Mouse (Mus musculus): Measurements from ENCODE around the gene Col5a1. TPM values are rescaled to one million over a fixed set of nuclear protein-coding genes. Genes with fewer than 3 reads are reported as not detected.

The Col5a1 gene
- total RNA-seq, 2 experiments from 2014 or later: 101 to 110 TPM

DNA sequence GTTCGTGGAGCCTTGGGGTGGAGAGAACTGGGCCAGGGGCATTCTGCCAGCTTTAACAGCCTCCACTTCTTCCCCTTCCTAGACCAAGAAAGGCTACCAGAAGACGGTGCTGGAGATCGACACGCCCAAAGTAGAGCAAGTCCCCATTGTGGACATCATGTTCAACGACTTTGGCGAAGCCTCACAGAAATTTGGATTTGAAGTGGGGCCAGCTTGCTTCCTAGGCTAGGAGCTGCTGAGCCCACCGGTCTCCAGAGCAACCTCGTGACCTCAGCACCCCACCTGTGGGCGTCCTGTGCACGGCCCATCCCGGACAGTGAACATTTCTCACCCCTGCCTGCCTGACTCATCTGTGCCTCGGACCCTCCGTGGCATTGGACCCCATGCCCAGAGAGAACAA, 150.6 kb downstream of the Col5a1 start:
- DNase-seq: no peak

DNA sequence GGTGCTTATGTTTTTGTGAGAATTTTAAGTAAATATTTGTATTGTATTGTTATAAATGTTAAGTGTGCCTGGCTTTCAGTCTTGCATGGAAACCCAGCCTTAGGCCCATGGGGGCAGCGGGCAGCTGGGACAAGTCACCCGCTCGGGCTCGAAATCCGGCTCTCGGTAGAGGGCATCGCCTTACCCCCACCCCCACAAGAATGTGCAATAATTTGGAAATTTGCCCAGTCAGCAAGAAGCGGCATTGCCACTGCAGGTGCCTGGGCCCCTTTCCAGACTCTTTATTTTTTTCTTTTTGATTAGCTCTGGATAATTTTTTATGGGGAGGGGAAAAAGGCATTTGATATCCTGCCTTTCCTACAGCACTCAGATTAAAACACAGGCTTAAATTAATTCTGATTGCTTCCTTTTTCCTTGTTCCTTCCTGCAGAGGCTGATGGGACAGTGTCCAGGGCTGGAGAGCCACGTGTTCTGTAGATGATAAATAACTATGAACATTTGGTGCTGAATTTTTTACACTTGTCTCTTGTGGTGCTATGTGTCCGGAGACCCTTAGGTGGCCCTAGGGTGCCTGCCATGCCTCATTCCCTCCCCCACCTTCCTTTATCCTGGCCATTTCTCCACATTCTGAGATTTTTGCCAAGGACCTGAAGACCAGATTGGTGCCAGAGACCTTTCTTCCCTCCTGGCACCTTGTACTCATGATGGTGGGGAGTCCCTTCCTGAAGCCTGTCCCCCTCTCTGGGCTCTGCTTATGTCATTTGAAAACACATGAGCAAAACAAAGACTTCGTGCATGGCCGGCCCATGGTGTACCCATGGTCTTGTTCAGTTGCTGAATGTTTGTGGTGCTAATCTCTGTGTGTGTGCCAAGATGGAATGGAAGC, 151.5 kb downstream of the Col5a1 start:
- peak; percentile 57 for DNase-seq

DNA sequence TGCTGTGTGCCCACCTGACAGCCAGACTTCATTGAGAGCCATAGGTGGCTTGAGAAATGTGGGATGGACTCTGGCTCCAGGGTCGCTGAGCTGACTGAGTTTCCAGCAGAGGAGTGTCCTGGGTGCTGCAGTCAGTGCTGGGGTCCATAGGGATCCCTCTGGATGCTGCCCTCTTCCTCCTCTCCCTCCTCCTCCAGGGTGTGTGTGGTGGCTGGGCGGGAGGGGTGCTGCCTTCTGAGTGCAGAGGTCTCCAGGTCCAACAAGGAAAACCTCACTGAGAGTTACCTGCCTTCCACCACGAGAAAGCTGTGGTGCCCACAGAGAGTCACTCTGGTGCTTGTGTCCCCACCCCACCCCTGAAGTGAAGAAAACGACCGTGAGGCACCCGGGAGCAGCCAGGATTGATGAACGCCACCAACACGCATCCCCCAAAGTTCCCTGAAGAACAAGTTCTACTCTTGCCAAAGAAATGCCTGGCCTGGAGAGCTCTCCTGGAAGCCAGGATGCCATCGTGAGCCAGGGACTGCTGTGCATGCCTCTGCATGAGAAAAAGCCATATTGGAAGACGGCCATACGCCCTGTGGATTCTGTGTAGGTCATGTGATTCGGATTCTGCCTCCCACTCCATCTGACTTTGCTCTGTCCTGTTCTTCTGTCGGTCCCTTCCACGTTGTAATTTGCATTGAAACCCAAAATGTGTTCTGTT, 152.3 kb downstream of the Col5a1 start:
- DNase-seq: peak; percentile 52

DNA sequence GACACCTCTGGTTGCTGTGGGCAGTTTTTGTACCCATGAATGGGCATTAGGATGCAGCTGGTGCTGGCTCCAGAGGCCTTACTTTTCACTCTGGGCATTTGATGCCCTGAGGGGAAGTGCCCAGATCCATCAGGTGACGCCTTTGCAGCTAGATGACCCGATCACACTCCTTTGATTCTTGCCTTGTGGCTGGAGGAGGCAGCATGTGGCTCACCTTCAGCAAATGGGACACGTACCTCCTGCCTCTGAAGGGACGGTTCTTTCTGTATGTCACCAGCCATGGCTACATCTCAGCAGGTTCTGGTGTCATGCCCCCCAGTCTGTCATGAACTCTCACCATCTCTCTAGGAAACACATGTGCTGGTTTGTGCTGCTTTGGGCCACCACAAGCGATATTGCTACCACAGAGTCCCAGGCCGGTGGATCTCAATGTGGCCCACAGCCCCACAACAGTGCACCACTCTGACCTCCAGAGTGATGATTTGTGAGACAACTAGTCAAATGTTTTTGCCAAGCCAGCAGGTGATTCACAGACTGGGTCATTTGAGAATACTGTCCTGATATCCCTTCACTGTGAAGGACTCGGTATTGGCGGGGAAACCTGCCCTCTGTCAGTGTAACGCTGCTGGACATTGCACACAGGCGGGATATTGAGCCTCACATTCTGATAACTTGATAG, 153.6 kb downstream of the Col5a1 start:
- no peak for DNase-seq

DNA sequence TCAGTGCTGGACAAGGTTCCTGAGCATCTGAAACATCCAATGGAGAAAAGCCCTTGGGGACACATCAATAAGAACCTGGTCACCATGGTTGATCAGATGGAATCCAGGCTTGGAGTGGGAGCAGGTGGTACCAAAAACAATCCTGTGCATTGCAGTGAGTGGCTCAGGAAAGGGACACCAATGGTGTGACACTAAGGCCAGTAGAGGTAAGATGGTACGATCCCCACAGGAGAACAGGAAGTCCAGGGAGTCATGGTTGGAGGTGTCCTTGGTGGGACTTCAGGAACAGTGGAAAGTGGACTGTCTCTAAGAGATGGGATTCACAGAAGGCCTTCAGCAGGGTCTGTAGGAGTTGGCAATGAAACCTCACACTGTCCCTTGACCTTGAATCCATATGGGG, 154.2 kb downstream of the Col5a1 start:
- no peak for DNase-seq

DNA sequence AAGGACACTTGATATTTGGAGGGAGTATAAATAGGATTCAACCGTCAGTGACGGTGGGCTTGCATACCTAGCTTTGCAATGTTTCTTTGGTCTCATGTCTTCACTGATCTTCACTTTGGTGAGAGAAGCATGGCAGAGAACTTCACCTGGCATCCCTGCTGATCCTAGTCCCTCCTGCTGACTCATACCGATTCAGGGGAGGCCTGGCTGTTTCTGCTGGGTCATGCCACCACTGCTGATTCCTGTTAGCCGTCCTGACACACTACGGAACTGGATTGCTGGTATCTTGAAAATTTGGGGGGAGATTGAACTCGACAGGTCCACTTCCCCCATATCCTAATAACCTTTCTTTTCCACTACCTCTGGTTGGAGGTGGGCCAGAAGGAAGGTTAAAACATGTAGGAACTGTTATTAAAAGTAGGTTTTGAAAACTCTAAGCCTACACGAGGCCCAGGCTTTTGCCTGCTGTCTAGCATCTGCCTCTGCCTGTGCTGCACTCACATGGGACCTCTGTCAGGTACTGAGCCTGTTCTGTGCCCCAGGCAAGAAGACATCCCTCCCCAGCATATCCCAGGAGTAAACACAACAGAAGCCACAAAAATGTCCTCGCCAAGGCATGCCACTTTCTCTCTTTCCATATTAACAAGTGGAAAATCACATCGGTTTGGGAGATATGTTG, 158.8 kb downstream of the Col5a1 start:
- no peak for DNase-seq

DNA sequence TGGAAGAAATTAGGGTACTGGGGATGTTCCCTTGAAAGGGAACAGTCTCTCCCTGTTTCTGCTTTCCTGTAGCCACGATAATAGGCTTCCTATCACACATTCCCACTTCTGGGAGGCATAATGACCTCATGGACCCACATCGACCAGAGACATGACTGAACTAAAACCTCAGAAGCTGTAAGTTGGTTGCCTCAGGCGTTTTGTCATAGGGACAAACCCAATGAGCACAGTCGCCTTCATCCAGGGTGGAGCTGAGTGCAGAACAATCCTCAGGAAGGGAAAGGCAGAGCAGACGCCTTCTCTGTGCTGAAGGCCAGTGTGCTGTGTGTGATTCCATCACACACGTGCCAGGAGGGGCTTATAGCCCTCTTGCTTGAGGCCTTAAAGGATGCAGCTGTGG, 160.1 kb downstream of the Col5a1 start:
- no peak for DNase-seq

DNA sequence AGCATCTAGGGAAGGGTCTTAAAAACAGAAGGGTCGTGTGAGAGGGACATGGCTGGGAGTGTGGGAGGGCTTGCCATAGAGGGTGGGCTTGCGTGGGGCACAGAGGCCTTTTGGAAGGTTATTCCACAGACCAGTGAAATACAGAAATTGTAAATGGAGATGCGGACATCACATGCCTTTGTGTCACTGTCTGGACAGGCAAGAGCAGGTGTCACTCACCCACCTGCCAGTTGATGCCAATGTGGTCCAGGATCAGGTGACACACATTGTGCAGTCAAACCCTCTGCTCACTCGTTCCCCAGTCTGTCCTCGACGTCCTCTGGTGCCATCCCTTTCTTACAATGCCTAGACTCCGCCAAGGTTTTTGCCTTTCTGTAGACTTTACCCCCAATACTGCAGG, 160.9 kb downstream of the Col5a1 start:
- no peak for DNase-seq

DNA sequence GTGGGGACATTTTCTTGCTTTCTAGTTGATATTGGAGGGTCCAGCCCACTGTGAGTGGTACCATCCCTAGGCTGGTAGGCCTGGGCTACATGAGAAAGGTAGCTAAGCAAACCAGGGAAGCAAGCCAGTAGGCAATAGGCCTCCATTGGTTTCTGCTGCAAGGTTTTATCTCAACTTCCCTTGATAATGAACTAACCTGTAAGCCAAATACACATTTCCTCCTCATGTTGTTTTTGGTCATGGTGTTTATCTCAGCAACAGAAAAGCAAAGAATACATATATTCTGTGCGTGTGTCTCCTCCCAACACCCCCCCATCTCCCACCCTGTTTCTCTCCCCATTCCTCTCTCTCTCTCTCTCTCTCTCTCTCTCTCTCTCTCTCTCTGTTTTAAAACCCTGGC, 173.7 kb downstream of the Col5a1 start:
- no peak for DNase-seq

DNA sequence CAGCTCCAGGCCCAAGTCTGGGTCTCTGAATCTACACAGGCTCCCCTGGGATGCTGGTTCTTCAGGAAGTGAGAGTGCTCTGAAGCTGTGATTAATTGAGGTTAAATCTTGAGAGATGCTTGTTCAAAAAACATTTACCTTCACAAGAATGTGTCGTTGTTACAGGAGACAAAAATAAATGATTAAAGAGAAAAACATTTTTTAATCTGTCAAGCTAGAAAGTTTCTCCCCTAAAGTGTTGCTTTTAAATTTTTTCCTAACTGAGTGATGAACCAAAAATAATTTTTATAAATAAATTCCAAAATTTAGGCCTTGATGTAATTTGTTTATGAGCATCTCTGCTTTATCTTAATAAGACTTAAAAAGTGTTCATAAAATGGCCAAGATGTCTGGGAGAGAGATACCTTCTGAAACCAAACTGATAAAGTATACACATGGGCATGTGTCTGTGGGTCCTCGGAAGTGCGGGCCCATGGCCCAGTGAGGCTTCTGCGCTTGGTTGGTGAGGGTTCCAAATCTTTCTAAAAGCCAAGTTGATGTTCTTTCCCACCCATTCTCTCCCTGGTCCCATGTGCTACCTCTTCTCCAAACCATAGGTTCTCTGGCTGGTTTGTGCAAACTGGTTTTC, 177.6 kb downstream of the Col5a1 start:
- no peak for DNase-seq

DNA sequence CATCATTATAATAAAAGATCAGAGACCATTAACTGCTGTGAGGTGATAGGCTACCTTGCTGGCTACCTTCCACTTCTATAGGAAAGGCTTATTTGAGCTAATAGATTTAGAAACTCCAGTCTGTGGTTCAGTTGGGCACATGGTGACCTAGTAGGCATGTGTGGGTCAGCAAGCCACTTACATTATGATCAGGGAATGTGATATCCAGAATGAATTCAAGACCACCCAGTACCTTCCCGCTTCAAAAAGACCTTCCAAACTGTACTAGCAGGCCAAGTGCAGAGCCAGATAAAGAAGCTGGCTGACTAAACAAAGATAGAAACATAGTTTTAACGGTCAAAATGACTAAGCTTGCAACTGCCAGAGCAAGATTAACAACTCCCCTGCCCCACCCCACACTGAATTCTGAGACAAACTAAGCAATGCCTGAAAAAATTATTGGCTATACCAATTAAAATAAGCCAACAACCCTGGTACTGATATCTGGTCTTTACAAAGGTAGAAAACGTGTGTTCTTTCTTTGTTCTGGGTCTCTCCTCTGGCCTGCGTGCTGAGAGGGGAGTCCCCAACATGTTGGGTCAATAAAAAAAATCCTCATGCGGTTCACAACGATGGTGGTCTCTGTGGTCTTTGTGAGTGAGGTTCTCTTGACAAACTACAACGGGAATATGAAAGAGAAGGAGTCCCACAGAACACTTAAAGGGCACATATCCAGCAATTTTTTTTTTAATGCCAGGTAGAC, 178.3 kb downstream of the Col5a1 start:
- DNase-seq: no peak

DNA sequence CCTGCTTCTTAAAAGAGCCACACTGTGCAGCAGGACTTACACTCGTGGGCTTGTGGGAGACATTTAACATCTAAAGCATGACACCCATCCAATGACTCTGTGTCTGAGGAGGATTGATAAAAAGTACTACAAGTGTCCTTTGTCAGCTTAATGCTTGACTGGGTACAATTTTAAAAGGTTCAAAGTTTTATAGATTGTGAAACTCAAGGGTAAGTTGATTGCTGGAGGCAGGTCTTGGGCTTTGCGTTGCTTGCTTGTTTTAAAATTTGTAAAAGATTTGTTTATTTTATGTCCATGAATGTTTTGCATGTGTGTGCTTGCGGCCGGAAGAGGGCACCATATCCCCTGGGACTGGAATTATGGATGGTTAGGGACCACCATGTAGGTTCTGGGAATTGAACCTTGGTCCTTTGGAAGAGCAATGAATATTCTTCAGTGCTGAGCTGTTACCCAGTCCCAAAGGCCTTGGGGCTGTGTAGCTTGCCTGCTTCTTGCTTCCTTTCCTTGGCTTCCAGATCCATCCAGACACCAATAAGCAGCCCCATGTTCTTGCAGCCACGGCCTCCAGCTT, 178.9 kb downstream of the Col5a1 start:
- no peak for DNase-seq

DNA sequence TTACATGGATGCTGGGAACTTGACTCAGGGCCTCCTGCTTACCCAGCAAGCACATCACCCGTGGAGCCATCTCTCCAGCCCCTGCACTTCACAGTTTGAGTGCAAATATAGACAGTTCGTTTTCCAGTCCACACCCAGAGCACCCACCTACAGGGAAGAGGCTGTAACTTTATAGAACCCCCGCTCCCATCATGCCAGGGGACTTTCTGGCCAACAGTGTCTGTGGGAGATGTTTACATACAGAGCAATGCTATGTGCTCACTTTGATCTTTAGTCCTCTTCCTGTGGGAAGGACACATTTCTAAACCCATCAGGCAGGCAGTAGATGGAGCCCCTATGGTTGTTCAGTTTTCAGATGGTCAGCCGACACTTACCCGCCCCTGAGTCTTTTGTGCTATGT, 180.5 kb downstream of the Col5a1 start:
- DNase-seq: no peak

DNA sequence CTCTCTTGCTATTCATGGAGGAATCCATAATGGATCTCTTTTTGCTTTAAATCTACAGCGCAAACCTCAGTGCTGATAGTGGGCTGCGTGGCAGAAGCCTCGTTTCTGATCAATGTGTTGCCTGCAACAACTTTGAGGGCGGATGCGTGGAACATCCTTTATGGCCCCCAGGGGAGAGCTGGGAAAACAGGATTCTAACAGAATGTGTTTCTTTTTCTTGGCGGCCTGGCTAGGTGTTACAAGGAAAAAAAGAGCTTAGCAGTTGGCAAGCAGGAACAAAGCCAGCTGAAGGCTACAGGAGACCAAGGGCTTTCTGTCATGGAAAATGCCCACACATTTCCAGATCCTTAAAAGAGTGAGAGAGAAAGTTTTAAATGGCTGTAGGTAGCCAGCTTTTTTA, 180.9 kb downstream of the Col5a1 start:
- no peak for DNase-seq

DNA sequence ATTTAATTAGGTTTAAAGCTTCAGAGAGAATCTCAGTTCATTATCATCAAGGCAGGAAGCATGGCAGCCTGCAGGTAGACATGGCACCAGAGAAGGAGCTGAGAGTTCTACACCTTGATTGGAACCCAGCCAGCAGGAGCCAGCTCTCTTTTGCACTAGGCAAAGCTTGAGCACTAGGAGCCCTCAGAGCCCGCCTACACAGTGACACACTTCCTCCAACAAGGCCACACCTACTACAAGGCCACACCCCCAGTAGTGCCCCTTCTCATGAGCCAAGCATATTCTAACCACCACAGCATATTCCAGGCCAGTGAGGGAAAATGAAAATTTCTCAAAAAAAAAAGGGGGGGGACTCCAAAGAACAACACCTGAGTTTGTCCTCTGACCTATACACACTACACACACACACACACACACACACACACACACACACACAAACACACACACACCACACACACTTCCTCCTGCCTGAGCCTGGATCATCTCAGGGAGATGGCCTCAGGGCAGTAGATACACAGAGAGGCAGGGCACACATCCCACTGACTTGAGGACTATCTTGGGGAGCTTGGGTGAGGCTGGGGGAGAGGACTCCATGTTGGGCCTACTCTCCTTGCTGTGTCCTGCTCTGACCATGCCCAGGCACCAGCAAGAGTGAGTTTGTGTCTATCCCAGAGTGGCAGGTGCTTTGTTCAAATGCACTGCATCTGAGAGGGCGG, 181.8 kb downstream of the Col5a1 start:
- DNase-seq: no peak

DNA sequence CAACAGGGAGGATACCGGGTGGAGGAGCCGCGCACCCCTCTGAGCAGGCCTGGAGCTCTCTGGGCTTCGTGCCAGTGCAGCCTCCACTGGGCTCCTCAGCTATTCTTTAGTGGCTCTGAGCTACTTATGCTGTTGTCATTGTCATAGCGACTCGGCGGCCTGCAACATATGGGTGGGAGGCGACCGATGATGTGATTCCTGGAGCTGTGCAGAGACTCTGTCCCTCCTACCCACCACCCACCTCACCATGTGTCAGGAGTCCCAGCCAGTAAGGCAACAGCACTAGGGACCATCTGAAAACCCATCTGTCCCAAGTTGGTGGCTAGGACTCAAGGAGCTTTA, 182.3 kb downstream of the Col5a1 start:
- DNase-seq: no peak

DNA sequence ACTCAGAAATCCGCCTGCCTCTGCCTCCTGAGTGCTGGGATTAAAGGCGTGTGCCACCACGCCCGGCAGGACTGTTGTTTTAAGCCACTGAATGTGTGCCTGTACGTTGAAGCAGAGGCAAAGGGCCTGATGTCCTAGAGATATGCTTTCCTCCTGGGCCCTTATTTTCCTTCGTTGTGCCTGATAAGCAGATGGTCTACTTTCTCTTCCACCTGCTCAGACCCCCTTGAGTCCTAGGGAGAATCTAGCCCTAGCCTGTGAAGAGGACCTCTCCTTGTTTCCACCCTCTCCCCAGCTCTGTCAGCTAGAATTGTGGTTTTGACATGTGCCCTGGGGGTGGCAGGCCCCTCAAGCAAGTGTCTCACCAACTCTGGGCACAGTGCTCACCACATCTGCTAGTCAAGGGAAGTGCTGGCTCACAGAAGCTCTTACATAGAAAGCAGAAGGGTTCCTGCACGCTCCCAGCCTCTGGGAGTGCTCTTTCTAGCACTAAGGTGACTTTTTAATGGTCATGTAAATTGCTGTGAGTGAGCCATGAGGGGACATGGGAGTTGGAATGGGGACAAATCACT, 189.5 kb downstream of the Col5a1 start:
- DNase-seq: no peak

DNA sequence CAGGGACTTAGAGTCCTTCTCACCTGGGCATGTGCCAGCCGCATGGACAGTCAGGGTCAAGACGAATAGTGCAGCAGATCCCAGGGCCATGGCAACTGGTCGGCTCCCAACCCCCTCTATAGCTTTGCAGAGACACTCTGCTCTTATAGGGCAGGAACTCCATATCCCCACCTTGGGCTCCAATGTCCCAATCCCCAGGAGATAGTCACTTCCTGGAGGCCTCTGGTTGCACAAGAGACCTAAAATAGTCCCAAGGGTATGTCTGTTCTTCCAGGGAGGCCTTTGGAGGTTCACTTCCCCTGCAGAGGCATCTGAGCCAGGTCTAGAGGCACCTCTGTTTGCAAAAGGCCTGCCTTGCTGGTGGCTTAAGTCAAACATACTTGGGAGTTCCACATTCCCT, 198.5 kb downstream of the Col5a1 start, which contains the start of gene Fcnb:
Fcnb (minus strand) TSS at position 118 of the 400 bp plus-strand sequence.
- DNase-seq: no peak

DNA sequence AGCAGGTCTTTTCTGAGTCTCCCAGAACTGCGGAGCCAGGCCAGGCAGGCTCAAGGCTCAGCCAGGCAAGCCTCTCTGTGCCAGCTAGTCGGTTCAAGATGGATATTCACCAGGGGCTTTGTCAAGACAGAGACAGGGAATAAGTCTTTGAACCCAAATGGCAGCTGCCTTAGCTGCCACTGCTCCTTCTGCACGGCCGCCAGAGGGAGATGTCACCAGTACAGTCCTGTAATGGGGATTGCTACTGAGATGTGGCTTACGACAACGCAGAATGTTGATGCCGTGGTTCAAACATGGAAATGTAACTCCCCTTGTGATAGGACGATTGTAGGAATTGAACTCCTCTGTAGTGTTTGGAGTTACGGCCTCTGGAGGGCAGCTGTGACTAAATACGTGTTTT, 199.9 kb downstream of the Col5a1 start:
- no peak for DNase-seq

DNA sequence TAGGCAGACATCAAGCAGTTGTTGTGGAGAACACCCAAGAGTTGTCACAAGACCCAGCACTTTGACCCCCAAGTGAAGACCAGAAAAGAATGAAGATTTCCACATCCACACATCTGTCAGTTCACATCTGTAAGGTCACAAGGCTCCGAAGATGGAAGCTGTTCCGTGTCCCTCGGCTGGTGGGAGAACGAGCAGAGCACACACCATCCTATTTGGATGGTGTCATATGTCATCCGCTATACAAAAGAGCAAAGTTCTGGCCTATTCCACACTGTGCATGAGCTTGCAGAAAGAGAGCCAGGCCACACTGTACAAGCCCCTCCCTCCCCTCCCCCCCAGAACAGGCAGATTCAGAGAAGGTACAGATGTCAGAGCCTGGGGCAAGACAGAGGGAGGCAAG, 202.9 kb downstream of the Col5a1 start:
- DNase-seq: no peak
